In genomic region chr15:61481861-61482260, GRCm38 (mm10) we compare ENCODE assay signal across 11 mouse cellular contexts.
DNase-seq lines count a peak whose midpoint lies in the region; ATAC-seq lines count a peak whose summit lies in the region.
"Had no signal": no experiment of that assay in that cellular context is flagged by ENCODE, and none has a peak within 500 bp of the region (broad histone marks: within the 10 kb centered on the region; RNA-seq: fewer than 3 reads in every experiment).

No protein-coding gene starts in this region.

- H3K9ac ChIP-seq in heart, embryonic 11.5 days (ENCODE audit: low read depth, low read length): no peak overlapping the region
- no peak overlapping the region for H3K9ac ChIP-seq in heart, embryonic 15.5 days
- H3K9ac ChIP-seq: limb, embryonic 12.5 days had no signal

- 34% methylated on average over 7 of the region's 7 CpGs for WGBS in heart, embryonic 11.5 days (ENCODE audit: insufficient replicate concordance)
- 20% methylated on average over 7 of the region's 7 CpGs for WGBS in heart, embryonic 15.5 days

- H3K27ac ChIP-seq in heart, embryonic 11.5 days (ENCODE audit: low read depth, low read length): no peak overlapping the region
- H3K27ac ChIP-seq in heart, embryonic 15.5 days: no peak overlapping the region
- H3K27ac ChIP-seq: heart, adult 2 months; limb, embryonic 12.5 days had no signal

- H3K4me1 ChIP-seq in heart, embryonic 11.5 days (ENCODE audit: control insufficient read depth, insufficient read depth, low read length): 0 out of 2 replicates have a peak, but pooled peaks cover 3% of the 10 kb centered on the region
- peaks cover 8% of the 10 kb centered on the region; the same call in 1 of the 2 replicates for H3K4me1 ChIP-seq in heart, embryonic 15.5 days (replicated peaks)
- H3K4me1 ChIP-seq: limb, embryonic 12.5 days had no signal

- DNase-seq in heart, adult 11 months: peak; percentile 87
- peak; percentile 35 to 40 for DNase-seq in right cerebral cortex, postnatal 10 days (ENCODE audit: low spot score in 2 of 2)
- no peak for DNase-seq in right cerebral cortex, postnatal 36 days (ENCODE audit: low spot score in 2 of 2)
- DNase-seq in lung, postnatal 14 days: peak; percentile 31
- no peak for DNase-seq in Muller cell, postnatal 12 days (ENCODE audit: inconsistent ontology term)
- DNase-seq in ovary, postnatal 10 days (ENCODE audit: low spot score): no peak

- H3K4me3 ChIP-seq in heart, embryonic 11.5 days (ENCODE audit: low read depth, low read length): no peak overlapping the region
- H3K4me3 ChIP-seq in heart, embryonic 15.5 days: no peak overlapping the region
- H3K4me3 ChIP-seq: heart, adult 2 months; limb, embryonic 12.5 days had no signal

- no peaks in the 10 kb centered on the region for H3K27me3 ChIP-seq in heart, embryonic 11.5 days (ENCODE audit: control insufficient read depth, insufficient read depth, low read length)
- no peaks in the 10 kb centered on the region for H3K27me3 ChIP-seq in heart, embryonic 15.5 days
- H3K27me3 ChIP-seq: CH12.LX; limb, embryonic 12.5 days had no signal

- no peaks in the 10 kb centered on the region for H3K9me3 ChIP-seq in heart, embryonic 11.5 days (replicated peaks; ENCODE audit: control insufficient read depth, low read length)
- no peaks in the 10 kb centered on the region for H3K9me3 ChIP-seq in heart, embryonic 15.5 days (replicated peaks)
- H3K9me3 ChIP-seq: limb, embryonic 12.5 days had no signal

- H3K4me2 ChIP-seq in heart, embryonic 11.5 days: no peak overlapping the region
- no peak overlapping the region for H3K4me2 ChIP-seq in heart, embryonic 15.5 days
- H3K4me2 ChIP-seq: limb, embryonic 12.5 days had no signal

- H3K36me3 ChIP-seq in heart, embryonic 11.5 days (ENCODE audit: control insufficient read depth, insufficient read depth, low read length): no peaks in the 10 kb centered on the region
- H3K36me3 ChIP-seq in heart, embryonic 15.5 days: no peaks in the 10 kb centered on the region
- H3K36me3 ChIP-seq: limb, embryonic 12.5 days had no signal

- no peak for ATAC-seq in heart, embryonic 11.5 days (replicated peaks; ENCODE audit: insufficient number of reproducible peaks, low FRiP score, low TSS enrichment)
- 0 out of 2 replicates have a peak, but pooled peaks have one; percentile 35 for ATAC-seq in heart, embryonic 15.5 days (replicated peaks; ENCODE audit: insufficient number of reproducible peaks, insufficient read depth, low FRiP score, low read depth)

Comparison
In these comparisons a context has a peak if more than half of its experiments do, and no peak if none do; other contexts are left out.
1. DNase-seq: peak in heart, adult 11 months (single experiment), right cerebral cortex, postnatal 10 days (2 of 2) and lung, postnatal 14 days (single experiment); none in right cerebral cortex, postnatal 36 days (0 of 2), Muller cell, postnatal 12 days (single experiment) and ovary, postnatal 10 days (single experiment).